Mouse (Mus musculus): Measurements from ENCODE around the gene Ces2f. TPM values are rescaled to one million over a fixed set of nuclear protein-coding genes. Genes with fewer than 3 reads are reported as not detected.

Ces2f gene
- polyA plus RNA-seq, 1 experiment from 2014 or later: not detected

DNA sequence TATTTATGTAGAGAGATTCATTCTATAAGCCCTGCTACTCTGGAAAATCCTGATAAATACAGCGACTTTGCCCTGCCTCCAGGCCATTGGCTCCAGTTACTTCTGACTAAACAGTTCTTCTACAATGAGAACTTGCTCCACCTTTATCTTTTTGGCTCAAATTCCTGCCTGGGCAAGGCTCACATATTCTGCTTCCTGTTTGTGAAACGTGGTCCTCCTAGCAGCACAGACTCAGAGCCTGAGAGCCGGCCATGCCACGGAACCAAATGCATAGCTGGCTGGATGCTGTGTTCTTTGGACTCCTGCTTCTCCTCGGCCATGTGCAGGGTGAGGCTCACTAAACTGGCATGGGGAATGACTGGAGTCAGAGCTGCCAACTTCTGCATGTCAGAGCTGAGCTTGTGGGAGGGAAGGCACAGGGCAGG is 14.4 kb downstream of the Ces2f start, which contains the start of gene Ces2g:
Ces2g (plus strand) TSS at position 182 of the 425 bp plus-strand sequence.
- Histone ChIP-seq H3K4me1 (ENCODE audit: control insufficient read depth, insufficient read depth, low read length) (no peaks in the 10 kb centered on the region), H3K27ac (ENCODE audit: low read depth, low read length) (no peak within 1 kb of the TSS), H3K9me3 (ENCODE audit: control insufficient read depth, low read length) (no peaks in the 10 kb centered on the region), H3K27me3 (ENCODE audit: control insufficient read depth, insufficient read depth, low read length) (no peaks in the 10 kb centered on the region), H3K9ac (replicated peaks; ENCODE audit: low read depth, low read length) (no peak within 1 kb of the TSS), H3K4me3 (ENCODE audit: low read depth, low read length) (no peak within 1 kb of the TSS), H3K4me2 (ENCODE audit: low read depth, low read length) (no peak within 1 kb of the TSS), H3K36me3 (ENCODE audit: control insufficient read depth, insufficient read depth, low read length) (no peaks in the 10 kb centered on the region)
- 81% methylated on average over 5 of the region's 5 CpGs for WGBS
- no peak for ATAC-seq (ENCODE audit: low read depth)

DNA sequence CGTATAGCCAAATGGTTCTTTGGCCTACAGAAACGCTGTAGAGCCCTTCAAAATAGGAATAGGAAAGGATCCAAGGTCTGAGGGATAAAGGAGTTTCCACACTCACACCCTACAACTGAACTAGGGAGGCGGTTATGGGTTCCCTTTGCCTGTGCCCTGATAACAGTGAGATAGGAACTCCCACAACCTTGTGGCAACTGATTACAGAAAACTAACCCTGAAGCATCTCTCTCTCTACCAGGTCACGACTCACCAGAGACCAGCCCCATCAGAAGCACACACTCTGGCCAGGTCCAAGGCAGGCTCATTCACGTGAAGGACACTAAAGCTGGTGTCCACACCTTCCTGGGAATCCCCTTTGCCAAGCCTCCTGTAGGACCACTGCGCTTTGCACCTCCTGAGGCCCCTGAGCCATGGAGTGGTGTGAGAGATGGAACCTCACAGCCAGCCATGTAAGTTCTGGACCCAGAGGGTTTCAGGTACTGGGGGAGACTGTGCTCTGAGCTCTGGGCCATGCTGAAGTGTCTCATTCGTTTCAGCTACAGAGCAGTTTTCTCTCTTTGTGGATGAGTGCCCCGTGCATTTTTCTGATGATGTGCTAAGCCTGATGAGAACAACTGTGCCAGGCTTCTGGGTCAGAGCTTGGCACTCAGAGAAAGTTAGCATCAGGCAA is 15.2 kb downstream of the Ces2f start:
- no peaks in the 10 kb centered on the region for H3K36me3 ChIP-seq (ENCODE audit: control insufficient read depth, insufficient read depth, low read length)
- no peak for ATAC-seq (ENCODE audit: low read depth)

DNA sequence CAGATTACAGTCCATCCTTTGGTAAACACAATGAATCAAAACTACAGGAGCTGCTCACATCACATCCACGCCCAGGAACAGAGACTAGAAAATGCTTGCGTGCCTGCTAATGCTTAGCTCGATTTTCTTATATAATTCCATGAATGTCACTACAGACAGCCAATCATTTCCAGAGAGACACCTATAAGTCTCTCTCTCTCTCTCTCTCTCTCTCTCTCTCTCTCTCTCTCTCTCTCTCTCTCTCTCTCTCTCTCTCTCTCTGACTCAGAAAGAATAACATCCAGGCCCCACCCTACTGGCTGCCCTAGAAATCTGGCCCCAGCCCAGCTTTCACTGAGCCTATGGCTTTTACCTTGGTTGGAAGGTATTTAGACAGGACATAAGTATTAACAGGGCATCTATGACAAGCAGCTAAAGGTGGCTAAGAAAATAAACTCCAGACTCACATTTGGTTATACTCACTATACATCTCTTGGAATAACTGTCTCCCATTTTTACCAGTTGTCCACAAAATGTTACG is 16.3 kb downstream of the Ces2f start:
- Histone ChIP-seq H3K27me3 (ENCODE audit: control insufficient read depth, insufficient read depth, low read length) (no peaks in the 10 kb centered on the region), H3K27ac (ENCODE audit: low read depth, low read length) (no peak overlapping the region), H3K4me3 (ENCODE audit: low read depth, low read length) (no peak overlapping the region), H3K4me1 (ENCODE audit: control insufficient read depth, insufficient read depth, low read length) (no peaks in the 10 kb centered on the region), H3K36me3 (ENCODE audit: control insufficient read depth, insufficient read depth, low read length) (no peaks in the 10 kb centered on the region), H3K4me2 (ENCODE audit: low read depth, low read length) (no peak overlapping the region), H3K9me3 (ENCODE audit: control insufficient read depth, low read length) (no peaks in the 10 kb centered on the region), H3K9ac (replicated peaks; ENCODE audit: low read depth, low read length) (no peak overlapping the region)
- WGBS: 85% methylated on average over 4 of the region's 4 CpGs
- no peak for ATAC-seq (ENCODE audit: low read depth)

More for the DNA sequence above, 15.2 kb downstream of the Ces2f start:
- Histone ChIP-seq H3K4me3 (ENCODE audit: low read depth, low read length) (no peak overlapping the region), H3K4me1 (ENCODE audit: control insufficient read depth, insufficient read depth, low read length) (no peaks in the 10 kb centered on the region), H3K4me2 (ENCODE audit: low read depth, low read length) (no peak overlapping the region), H3K27ac (ENCODE audit: low read depth, low read length) (no peak overlapping the region), H3K9me3 (ENCODE audit: control insufficient read depth, low read length) (no peaks in the 10 kb centered on the region), H3K9ac (replicated peaks; ENCODE audit: low read depth, low read length) (no peak overlapping the region), H3K27me3 (ENCODE audit: control insufficient read depth, insufficient read depth, low read length) (no peaks in the 10 kb centered on the region)
- WGBS: 78% methylated on average over 8 of the region's 8 CpGs

DNA sequence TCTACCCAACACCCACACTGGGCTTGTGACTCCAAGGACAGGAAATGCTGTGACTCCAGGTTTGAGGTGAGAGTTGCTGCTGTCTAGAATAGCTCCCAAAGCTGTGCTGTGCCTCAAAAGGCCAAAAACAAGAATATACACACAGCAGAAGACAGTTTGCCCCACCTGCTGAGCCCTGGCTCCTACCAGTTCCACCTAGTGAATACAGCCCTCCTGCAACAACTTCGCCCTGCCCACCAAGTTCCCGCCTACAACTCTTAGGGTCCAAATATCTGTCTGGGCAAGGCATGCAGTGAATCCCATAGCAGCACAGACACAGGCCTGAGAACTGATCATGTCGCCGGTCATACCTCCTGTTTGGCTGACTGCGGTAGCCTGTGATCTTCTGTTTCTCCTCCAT is 37.0 kb downstream of the Ces2f start:
- ATAC-seq (ENCODE audit: low read depth): no peak
- Histone ChIP-seq H3K27me3 (ENCODE audit: control insufficient read depth, insufficient read depth, low read length) (no peaks in the 10 kb centered on the region), H3K9ac (replicated peaks; ENCODE audit: low read depth, low read length) (no peak overlapping the region), H3K4me3 (ENCODE audit: low read depth, low read length) (no peak overlapping the region), H3K9me3 (ENCODE audit: control insufficient read depth, low read length) (peaks cover 4% of the 10 kb centered on the region; the same call in 1 of the 2 replicates), H3K4me2 (ENCODE audit: low read depth, low read length) (no peak overlapping the region), H3K27ac (ENCODE audit: low read depth, low read length) (no peak overlapping the region), H3K4me1 (ENCODE audit: control insufficient read depth, insufficient read depth, low read length) (no peaks in the 10 kb centered on the region), H3K36me3 (ENCODE audit: control insufficient read depth, insufficient read depth, low read length) (no peaks in the 10 kb centered on the region)
- 91% methylated on average over 5 of the region's 5 CpGs for WGBS

DNA sequence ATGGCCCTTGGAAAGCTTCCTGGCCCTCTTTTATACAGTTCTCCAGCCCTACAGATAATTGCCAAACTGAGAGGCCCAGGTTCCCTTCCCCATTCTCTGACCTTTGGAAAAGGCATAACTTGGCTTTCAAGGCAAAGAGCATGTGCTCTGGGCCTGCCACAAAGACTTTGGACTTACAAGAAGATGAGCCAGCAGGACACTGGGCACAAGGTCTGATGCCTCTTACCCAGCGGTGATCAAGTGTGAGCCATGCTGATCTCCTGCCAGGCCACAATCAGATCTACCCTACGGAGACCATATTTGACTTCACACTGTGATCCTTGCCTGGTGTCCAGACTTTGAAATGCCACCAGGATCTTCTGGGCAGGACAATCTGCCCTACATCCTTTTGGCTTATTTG is 37.8 kb downstream of the Ces2f start:
- H3K36me3 ChIP-seq (ENCODE audit: control insufficient read depth, insufficient read depth, low read length): no peaks in the 10 kb centered on the region
- WGBS: 95% methylated on average over 2 of the region's 2 CpGs
- H3K9me3 ChIP-seq (ENCODE audit: control insufficient read depth, low read length): no peaks in the 10 kb centered on the region
- H3K9ac ChIP-seq (replicated peaks; ENCODE audit: low read depth, low read length): no peak overlapping the region
- H3K27ac ChIP-seq (ENCODE audit: low read depth, low read length): no peak overlapping the region
- no peak overlapping the region for H3K4me2 ChIP-seq (ENCODE audit: low read depth, low read length)
- ATAC-seq (ENCODE audit: low read depth): no peak
- H3K27me3 ChIP-seq (ENCODE audit: control insufficient read depth, insufficient read depth, low read length): no peaks in the 10 kb centered on the region
- H3K4me1 ChIP-seq (ENCODE audit: control insufficient read depth, insufficient read depth, low read length): no peaks in the 10 kb centered on the region
- no peak overlapping the region for H3K4me3 ChIP-seq (ENCODE audit: low read depth, low read length)

DNA sequence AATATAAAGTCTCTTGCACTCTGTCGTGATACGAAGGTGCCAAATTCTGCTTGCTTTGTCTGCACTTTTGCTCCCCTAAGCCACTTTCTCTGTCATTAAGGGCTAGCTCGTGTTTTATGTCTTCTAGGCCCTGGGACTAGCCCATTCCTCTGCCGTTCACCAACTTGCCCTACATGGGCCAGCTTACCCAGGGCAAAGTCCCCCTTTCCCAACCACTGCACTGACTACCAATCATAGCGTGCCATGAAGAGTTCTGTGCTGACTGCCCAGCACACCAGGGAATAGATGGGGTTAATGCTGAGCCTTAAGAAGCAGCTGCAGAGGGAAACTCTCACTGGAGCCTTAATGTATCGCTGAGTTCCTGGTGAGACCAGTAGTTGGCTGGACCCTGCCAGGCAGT is 51.0 kb downstream of the Ces2f start:
- no peak overlapping the region for H3K27ac ChIP-seq (ENCODE audit: low read depth, low read length)
- H3K4me2 ChIP-seq (ENCODE audit: low read depth, low read length): no peak overlapping the region
- H3K4me1 ChIP-seq (ENCODE audit: control insufficient read depth, insufficient read depth, low read length): no peaks in the 10 kb centered on the region
- no peak overlapping the region for H3K4me3 ChIP-seq (ENCODE audit: low read depth, low read length)
- 88% methylated on average over 6 of the region's 6 CpGs for WGBS
- H3K9ac ChIP-seq (replicated peaks; ENCODE audit: low read depth, low read length): no peak overlapping the region
- no peaks in the 10 kb centered on the region for H3K9me3 ChIP-seq (ENCODE audit: control insufficient read depth, low read length)
- no peaks in the 10 kb centered on the region for H3K36me3 ChIP-seq (ENCODE audit: control insufficient read depth, insufficient read depth, low read length)
- H3K27me3 ChIP-seq (ENCODE audit: control insufficient read depth, insufficient read depth, low read length): no peaks in the 10 kb centered on the region
- ATAC-seq (ENCODE audit: low read depth): no peak

DNA sequence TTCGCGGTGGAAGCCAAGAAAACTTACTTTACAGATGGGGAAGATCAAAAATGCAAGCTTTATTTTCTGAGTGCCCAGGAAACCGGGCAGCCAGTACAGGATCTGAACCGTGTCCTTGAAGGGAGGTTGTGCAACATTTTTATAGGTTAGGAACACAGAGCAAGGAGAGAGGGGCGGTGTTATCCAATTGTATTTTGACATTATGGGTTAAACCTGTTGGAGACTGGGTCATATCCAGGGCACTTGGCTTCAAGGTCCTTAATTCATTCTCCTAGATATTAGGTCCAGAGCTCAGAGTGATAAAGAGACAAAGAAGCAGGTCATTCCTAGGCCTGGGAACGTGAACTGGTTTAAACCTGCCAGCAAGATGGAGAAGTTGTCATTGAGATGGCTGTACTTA is 52.0 kb downstream of the Ces2f start:
- Histone ChIP-seq H3K9ac (replicated peaks; ENCODE audit: low read depth, low read length) (no peak overlapping the region), H3K36me3 (ENCODE audit: control insufficient read depth, insufficient read depth, low read length) (no peaks in the 10 kb centered on the region), H3K27me3 (ENCODE audit: control insufficient read depth, insufficient read depth, low read length) (no peaks in the 10 kb centered on the region), H3K9me3 (ENCODE audit: control insufficient read depth, low read length) (no peaks in the 10 kb centered on the region), H3K4me3 (ENCODE audit: low read depth, low read length) (no peak overlapping the region), H3K4me2 (ENCODE audit: low read depth, low read length) (no peak overlapping the region), H3K27ac (ENCODE audit: low read depth, low read length) (no peak overlapping the region), H3K4me1 (ENCODE audit: control insufficient read depth, insufficient read depth, low read length) (no peaks in the 10 kb centered on the region)
- no peak for ATAC-seq (ENCODE audit: low read depth)
- 84% methylated on average over 6 of the region's 6 CpGs for WGBS

DNA sequence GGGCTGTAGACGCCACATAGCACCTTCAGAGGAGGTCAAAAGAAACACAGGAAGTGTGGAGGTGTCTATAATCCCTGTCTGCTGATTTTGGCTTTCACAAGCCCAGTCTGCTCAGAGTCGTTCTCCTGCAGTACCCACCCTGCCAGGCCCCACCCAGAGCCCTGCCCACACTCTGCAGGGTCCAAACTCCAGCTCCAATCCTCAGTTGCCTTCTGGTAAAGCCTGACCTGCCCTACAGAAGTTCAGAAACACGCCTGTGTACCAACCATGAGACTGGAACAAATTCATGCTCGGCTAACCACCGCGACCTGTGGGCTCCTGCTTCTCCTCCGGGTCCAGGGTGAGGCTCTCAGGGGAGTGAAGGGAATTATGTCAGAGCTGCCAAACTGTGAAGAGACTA is 53.4 kb downstream of the Ces2f start, which contains the start of gene Ces2h:
Ces2h (plus strand) TSS at position 268 of the 400 bp plus-strand sequence.
- Histone ChIP-seq H3K27ac (ENCODE audit: low read depth, low read length) (no peak within 1 kb of the TSS), H3K4me1 (ENCODE audit: control insufficient read depth, insufficient read depth, low read length) (no peaks in the 10 kb centered on the region), H3K27me3 (ENCODE audit: control insufficient read depth, insufficient read depth, low read length) (no peaks in the 10 kb centered on the region), H3K4me2 (ENCODE audit: low read depth, low read length) (no peak within 1 kb of the TSS), H3K36me3 (ENCODE audit: control insufficient read depth, insufficient read depth, low read length) (no peaks in the 10 kb centered on the region), H3K4me3 (ENCODE audit: low read depth, low read length) (no peak within 1 kb of the TSS), H3K9me3 (ENCODE audit: control insufficient read depth, low read length) (no peaks in the 10 kb centered on the region), H3K9ac (replicated peaks; ENCODE audit: low read depth, low read length) (no peak within 1 kb of the TSS)
- no peak for ATAC-seq (ENCODE audit: low read depth)
- 86% methylated on average over 7 of the region's 7 CpGs for WGBS
